In genomic region chr1:72022631-72023030, GRCm38 (mm10) we compare ENCODE assay signal across 28 mouse cellular contexts.
"Had no signal": no experiment of that assay in that cellular context is flagged by ENCODE, and none has a peak within 500 bp of the region (broad histone marks: within the 10 kb centered on the region; RNA-seq: fewer than 3 reads in every experiment).

No protein-coding gene starts in this region.

- H3K27me3 ChIP-seq: heart, embryonic 12.5 days; hindbrain, embryonic 12.5 days; intestine, embryonic 15.5 days; limb, embryonic 13.5 days; limb, embryonic 15.5 days; liver, embryonic 12.5 days had no signal

- H3K9me3 ChIP-seq: heart, embryonic 10.5 days; heart, embryonic 12.5 days; hindbrain, embryonic 10.5 days; hindbrain, embryonic 12.5 days; intestine, embryonic 15.5 days; limb, embryonic 13.5 days; limb, embryonic 15.5 days; liver, embryonic 12.5 days had no signal

- ATAC-seq: hindbrain, embryonic 16.5 days; inflammation-experienced regulatory T-cells, adult 6 months; intestine, embryonic 15.5 days; intestine, postnatal 0 days; liver, embryonic 12.5 days had no signal

- DNase-seq: gastrocnemius, adult 2 months; gastrocnemius, postnatal 10 days; gastrocnemius, postnatal 25 days; heart, adult 18-20 months; heart, postnatal 10 days; heart, postnatal 4 days; kidney, adult 18-20 months; kidney, adult 8-10 months; kidney, postnatal 10 days; kidney, postnatal 25 days; kidney, postnatal 4 days; layer of hippocampus, adult 9-11 months; layer of hippocampus, postnatal 36 days; left cerebral cortex, postnatal 4 days had no signal

- H3K4me3 ChIP-seq: gastrocnemius, adult 2 months; heart, embryonic 10.5 days; heart, embryonic 12.5 days; hindbrain, embryonic 10.5 days; hindbrain, embryonic 12.5 days; intestine, embryonic 15.5 days; layer of hippocampus, adult 2 months; limb, embryonic 13.5 days; limb, embryonic 15.5 days; liver, embryonic 12.5 days had no signal

- H3K27ac ChIP-seq: gastrocnemius, adult 2 months; heart, embryonic 10.5 days; hindbrain, embryonic 10.5 days; hindbrain, embryonic 12.5 days; hindbrain, embryonic 14.5 days; intestine, embryonic 15.5 days; layer of hippocampus, adult 2 months; limb, embryonic 13.5 days; limb, embryonic 15.5 days; liver, embryonic 12.5 days; liver, embryonic 14.5 days had no signal

- H3K4me1 ChIP-seq: hindbrain, embryonic 12.5 days; intestine, embryonic 15.5 days; liver, embryonic 12.5 days had no signal

- H3K9ac ChIP-seq: heart, embryonic 12.5 days; hindbrain, embryonic 12.5 days; hindbrain, embryonic 14.5 days; intestine, embryonic 15.5 days; limb, embryonic 13.5 days; limb, embryonic 15.5 days; liver, embryonic 12.5 days; liver, embryonic 14.5 days had no signal

- H3K36me3 ChIP-seq: heart, embryonic 10.5 days; heart, embryonic 12.5 days; hindbrain, embryonic 10.5 days; hindbrain, embryonic 12.5 days; intestine, embryonic 15.5 days; limb, embryonic 13.5 days; limb, embryonic 15.5 days; liver, embryonic 12.5 days had no signal

- H3K4me2 ChIP-seq: heart, embryonic 12.5 days; hindbrain, embryonic 12.5 days; hindbrain, embryonic 14.5 days; intestine, embryonic 15.5 days; limb, embryonic 13.5 days; limb, embryonic 15.5 days; liver, embryonic 12.5 days had no signal
